Mouse (Mus musculus) lung, adult 2 months (tissue): ENCODE results near the gene Sgcd.

Source experiments
- CTCF ChIP-seq: fragments of 200-500 bp; IDR thresholded peaks from 2 replicates; pipeline ENCODE4 v1.5.1; 2011; ENCODE audit warnings: mild to moderate bottlenecking, low read length, control low read depth; ENCODE audit not compliant: insufficient read depth
- POLR2A ChIP-seq: fragments of 200-500 bp; IDR thresholded peaks from 2 replicates; pipeline ENCODE4 v1.6.1; 2011; ENCODE audit warnings: low read depth, mild to moderate bottlenecking, control low read depth, low read length, borderline replicate concordance; ENCODE audit errors: extremely low read depth

DNA sequence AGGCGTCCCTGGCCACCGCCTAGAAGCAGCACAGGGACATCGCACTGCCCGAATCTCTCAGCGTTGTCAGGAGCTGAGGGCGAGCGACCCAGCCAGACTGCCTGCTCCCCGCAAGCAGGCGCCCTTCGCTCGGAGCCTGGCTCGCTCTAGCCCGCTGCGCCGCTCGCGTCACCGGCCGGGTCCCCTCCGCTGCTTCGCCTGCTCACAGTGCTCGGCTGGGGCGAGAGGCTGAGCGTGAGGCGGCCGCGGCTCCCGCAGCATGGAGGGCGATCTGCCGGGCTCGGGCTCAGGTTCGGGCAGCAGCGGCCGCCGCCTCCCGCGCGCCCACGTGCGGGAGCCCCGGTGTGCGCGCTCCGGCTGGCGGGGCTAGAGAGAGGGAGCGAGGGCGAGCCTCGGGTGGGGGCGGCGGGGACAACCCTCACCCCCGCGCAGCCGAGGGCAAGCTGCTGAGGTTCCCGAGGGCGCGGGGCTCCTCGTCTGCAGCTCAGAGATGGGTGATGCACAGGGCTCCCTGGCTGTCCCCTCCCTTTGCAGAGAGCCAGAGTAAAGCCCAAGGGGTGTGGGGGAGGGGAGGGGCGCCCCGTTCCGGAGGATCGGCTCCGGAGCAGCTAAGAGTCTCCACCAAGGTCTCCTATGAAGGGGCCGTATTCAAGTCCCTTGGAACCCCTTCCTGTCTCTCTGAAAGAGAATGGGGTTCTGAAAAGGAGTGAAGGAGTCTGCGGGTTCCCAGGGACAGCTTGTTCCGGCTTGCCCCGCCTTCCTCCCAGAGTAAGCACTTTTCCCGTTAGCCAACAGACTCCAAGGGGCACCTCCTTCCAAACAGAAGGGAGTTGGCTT lies at the start of gene Sgcd:
- TF ChIP-seq CTCF (no peak), POLR2A (no peak)
